Mouse (Mus musculus) lung, postnatal 0 days (tissue): ENCODE measurements around the gene Mcat.

Experiments used
- CTCF ChIP-seq: IDR thresholded peaks from 2 replicates; pipeline ENCODE4 v1.5.1; 2016; ENCODE audit warnings: antibody characterized with exemption, mild to moderate bottlenecking
- EP300 ChIP-seq: IDR thresholded peaks from 2 replicates; pipeline ENCODE4 v1.6.1; 2016; ENCODE audit warnings: antibody characterized with exemption, mild to moderate bottlenecking, control low read depth

DNA sequence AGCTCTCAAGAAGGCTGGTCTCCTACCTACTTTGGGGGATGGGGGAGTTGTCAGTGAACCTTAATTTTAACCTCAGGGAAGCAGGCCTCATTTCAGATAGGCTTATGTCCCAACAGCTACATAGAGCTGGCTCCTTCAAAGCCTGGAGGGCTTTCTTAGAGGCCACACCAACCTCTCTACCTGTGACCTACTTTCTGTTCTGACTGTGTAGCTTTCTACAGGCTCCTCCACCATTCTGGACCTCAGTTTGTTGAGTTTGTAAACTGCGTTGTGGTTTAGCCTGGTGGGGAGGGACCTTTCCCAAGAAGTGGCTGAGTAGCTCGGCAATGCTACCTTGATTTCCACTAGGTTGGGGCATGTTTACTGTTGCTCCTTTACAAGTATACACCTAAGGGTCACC is 35.8 kb downstream of the Mcat start:
- TF ChIP-seq CTCF, result no peak
- no peak for TF ChIP-seq EP300
